Mouse (Mus musculus): ENCODE measurements around the gene Ralgapb.

The Ralgapb gene

GRCm38 (mm10) chr2:158519800-158520199, 110.2 kb downstream of the Ralgapb start:
- DNase-seq: no peak

DNA sequence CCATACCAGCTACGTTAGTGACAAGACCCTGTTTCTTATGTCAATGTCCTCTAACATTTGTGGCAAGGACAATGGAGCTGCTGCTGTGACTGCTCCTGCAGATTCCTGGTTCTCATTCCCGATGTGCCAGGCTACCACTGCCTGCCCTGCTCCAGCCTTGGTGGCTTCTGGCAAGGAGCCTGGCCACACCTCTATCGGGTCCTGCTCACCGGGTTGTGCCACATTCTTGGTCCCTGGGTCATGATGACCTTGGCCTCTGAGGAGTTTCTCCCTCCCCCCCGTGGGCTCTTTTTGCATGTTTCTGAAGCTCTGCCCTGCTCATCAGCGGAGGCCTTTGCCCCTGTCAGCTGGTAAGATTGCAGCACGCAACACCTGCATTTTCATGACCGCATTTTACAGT, 113.4 kb downstream of the Ralgapb start:
- no peak for DNase-seq

DNA sequence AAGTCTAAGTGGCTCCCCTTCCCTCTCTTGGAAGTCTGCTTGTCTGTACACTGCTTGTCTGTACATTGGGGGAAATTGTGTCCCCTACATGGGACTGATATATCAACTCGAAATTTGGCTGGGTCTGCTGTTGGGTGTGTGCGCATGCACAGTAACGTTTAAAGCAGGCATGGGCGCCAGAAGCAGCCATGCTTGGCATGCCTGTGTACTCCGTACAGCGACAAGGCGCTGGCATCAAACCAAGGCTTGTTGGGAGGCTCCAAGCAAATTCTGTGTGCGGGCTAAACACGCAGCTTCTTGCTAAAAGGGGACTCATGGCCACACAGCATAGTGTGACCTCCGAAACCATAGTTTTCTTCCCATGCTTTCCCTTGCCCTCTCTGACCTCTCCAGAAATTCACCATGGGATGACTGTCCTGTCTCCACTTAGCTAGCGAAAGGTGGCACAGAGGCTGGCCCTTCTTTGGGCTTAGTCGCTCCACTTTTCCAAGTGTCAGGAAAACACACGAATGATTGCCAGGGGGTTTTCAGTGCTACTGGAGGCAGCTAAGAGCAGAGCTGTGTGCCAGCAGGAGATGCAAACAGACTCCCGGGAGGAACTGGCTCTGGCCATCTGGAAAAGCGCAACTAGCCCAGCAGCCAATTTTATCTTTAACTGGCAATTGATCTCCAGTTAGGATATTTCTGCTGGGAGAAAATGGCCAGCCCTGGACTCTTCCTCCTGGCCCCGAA, 114.6 kb downstream of the Ralgapb start:
- no peak for DNase-seq

- DNase-seq: peak; percentile 14
These were observed 124.4 kb downstream of the Ralgapb start for GRCm38 (mm10) chr2:158534090-158534489.

GRCm38 (mm10) chr2:158534559-158534958, 124.9 kb downstream of the Ralgapb start:
- DNase-seq: no peak

- no peak for DNase-seq
These were observed 130.0 kb downstream of the Ralgapb start for GRCm38 (mm10) chr2:158539433-158540305.

- DNase-seq: no peak
These were observed 131.6 kb downstream of the Ralgapb start for GRCm38 (mm10) chr2:158541286-158541685.

DNA sequence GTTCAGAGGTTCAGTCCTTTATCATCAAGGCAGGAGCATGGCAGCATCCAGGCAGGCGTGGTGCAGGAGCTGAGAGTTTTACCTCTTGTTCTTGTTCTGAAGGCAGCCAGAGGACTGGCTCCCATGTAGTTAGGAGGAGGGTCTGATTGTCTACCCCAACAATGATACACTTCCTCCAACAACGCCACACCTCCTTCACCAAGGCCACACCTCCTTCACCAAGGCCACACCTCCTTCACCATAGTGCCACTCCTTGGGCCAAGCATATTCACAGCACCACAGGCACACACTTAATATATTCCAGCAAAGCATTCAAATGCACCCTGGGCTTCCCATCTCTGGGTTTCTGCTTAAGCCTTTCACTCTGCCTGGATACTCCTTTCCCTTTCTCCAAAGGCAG, 135.6 kb downstream of the Ralgapb start:
- no peak for DNase-seq

DNA sequence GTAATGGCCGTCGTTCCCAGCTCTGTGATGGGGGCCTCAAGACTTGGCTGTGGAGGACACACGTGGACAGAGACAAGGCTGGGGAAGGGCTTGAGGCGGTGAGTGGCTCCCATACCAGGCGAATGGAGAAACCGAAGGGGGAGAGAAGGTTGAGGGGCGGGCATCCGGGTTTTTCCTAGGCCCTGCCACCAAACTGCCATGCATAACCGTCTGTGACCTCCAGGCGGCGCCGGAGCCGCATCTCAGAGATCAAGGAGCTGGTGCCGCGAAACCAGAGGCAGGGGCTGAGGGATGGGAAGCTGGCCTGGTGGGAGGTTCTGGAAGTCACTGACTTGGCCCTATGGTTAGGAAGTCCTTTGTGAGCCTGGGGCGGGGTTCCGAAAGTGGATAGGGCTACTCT, 137.1 kb downstream of the Ralgapb start:
- DNase-seq: peak; percentile 44

All from cerebellum, adult 9-11 months (tissue).